In genomic region chr8:103813954-103814591, GRCm38 (mm10) we compare ENCODE assay signal across 10 mouse cellular contexts.
A peak's percentile ranks its signal among the peaks of the same experiment; 100 is the strongest.
DNase-seq lines count a peak whose midpoint lies in the region; ATAC-seq and TF ChIP-seq lines count a peak whose summit lies in the region.
"Had no signal": no experiment of that assay in that cellular context is flagged by ENCODE, and none has a peak within 500 bp of the region (broad histone marks: within the 10 kb centered on the region; RNA-seq: fewer than 3 reads in every experiment).

No protein-coding gene starts in this region.

- no peaks in the 10 kb centered on the region for H3K9me3 ChIP-seq in embryonic facial prominence, embryonic 11.5 days (replicated peaks; ENCODE audit: control insufficient read depth, low read length)
- no peaks in the 10 kb centered on the region for H3K9me3 ChIP-seq in forebrain, postnatal 0 days (ENCODE audit: low read length)
- H3K9me3 ChIP-seq in liver, embryonic 14.5 days (ENCODE audit: control insufficient read depth, low read length), result no peaks in the 10 kb centered on the region
- H3K9me3 ChIP-seq: midbrain, embryonic 13.5 days had no signal

- no peaks in the 10 kb centered on the region for H3K36me3 ChIP-seq in embryonic facial prominence, embryonic 11.5 days (replicated peaks; ENCODE audit: control insufficient read depth, insufficient read depth, low read depth, low read length)
- no peaks in the 10 kb centered on the region for H3K36me3 ChIP-seq in forebrain, postnatal 0 days (ENCODE audit: insufficient read depth)
- H3K36me3 ChIP-seq in liver, embryonic 14.5 days (replicated peaks; ENCODE audit: control insufficient read depth, insufficient read depth, low read depth), result no peaks in the 10 kb centered on the region
- H3K36me3 ChIP-seq: midbrain, embryonic 13.5 days had no signal

- DNase-seq in layer of hippocampus, adult 9-11 months, result peak; percentile 7
- DNase-seq in layer of hippocampus, adult 9-10 months (ENCODE audit: low spot score), result no peak
- DNase-seq in embryonic facial prominence, embryonic 11.5 days (ENCODE audit: low spot score), result peak; percentile 79
- DNase-seq in forebrain, postnatal 0 days, result peak; percentile 71
- DNase-seq in liver, embryonic 14.5 days (ENCODE audit: low read depth in 3 of 3, low spot score in 3 of 3), result peak in 2 of 3 experiments; percentile 1 to 3
- DNase-seq in adrenal gland, postnatal 25 days, result no peak
- no peak for DNase-seq in adrenal gland, postnatal 14 days
- DNase-seq in frontal cortex, postnatal 25 days (ENCODE audit: low spot score in 2 of 2), result no peak
- DNase-seq: thymus, adult 2 months had no signal

- no peak overlapping the region for H3K9ac ChIP-seq in embryonic facial prominence, embryonic 11.5 days (replicated peaks; ENCODE audit: low read length)
- H3K9ac ChIP-seq in forebrain, postnatal 0 days, result no peak overlapping the region
- H3K9ac ChIP-seq in liver, embryonic 14.5 days (replicated peaks), result no peak overlapping the region
- H3K9ac ChIP-seq: midbrain, embryonic 13.5 days had no signal

- no peak for TF ChIP-seq CTCF in forebrain, postnatal 0 days (IDR thresholded peaks at IDR 0.05; ENCODE audit: low read depth)
- TF ChIP-seq CTCF in liver, embryonic 14.5 days (IDR thresholded peaks at IDR 0.05; ENCODE audit: low read depth), result no peak

- WGBS in embryonic facial prominence, embryonic 11.5 days, result 30% methylated on average over 10 of the region's 10 CpGs
- 22% methylated on average over 10 of the region's 10 CpGs for WGBS in forebrain, postnatal 0 days
- WGBS in liver, embryonic 14.5 days (ENCODE audit: insufficient replicate concordance), result 43% methylated on average over 10 of the region's 10 CpGs

- no peak overlapping the region for H3K4me3 ChIP-seq in embryonic facial prominence, embryonic 11.5 days (ENCODE audit: low read depth, low read length)
- H3K4me3 ChIP-seq in forebrain, postnatal 0 days (ENCODE audit: low read depth, low read length), result no peak overlapping the region
- H3K4me3 ChIP-seq in liver, embryonic 14.5 days (ENCODE audit: insufficient read depth in 1 of 2, low read depth in 2 of 2, low read length in 2 of 2), result no peak overlapping the region
- H3K4me3 ChIP-seq: midbrain, embryonic 13.5 days had no signal

- peaks cover 3% of the 10 kb centered on the region for H3K4me1 ChIP-seq in embryonic facial prominence, embryonic 11.5 days (ENCODE audit: control insufficient read depth, insufficient read depth, low read length)
- H3K4me1 ChIP-seq in forebrain, postnatal 0 days (ENCODE audit: insufficient read depth), result peaks cover 8% of the 10 kb centered on the region; the same call in 1 of the 2 replicates
- peaks cover 0 to 16% of the 10 kb centered on the region in 2 experiments; a peak in 2 of 4 replicates for H3K4me1 ChIP-seq in liver, embryonic 14.5 days (replicated peaks; ENCODE audit: control insufficient read depth in 2 of 2, insufficient read depth in 2 of 2, low read length in 1 of 2)

- no peak for TF ChIP-seq EP300 in liver, embryonic 14.5 days (IDR thresholded peaks at IDR 0.05; ENCODE audit: low read depth)

- H3K4me2 ChIP-seq in embryonic facial prominence, embryonic 11.5 days (ENCODE audit: low read depth, low read length), result no peak overlapping the region
- H3K4me2 ChIP-seq in forebrain, postnatal 0 days (ENCODE audit: low read depth), result peak overlapping the region; percentile 13
- no peak overlapping the region; the same call in 1 of the 2 replicates for H3K4me2 ChIP-seq in liver, embryonic 14.5 days (ENCODE audit: low read depth)
- H3K4me2 ChIP-seq: midbrain, embryonic 13.5 days had no signal

- H3K27ac ChIP-seq in embryonic facial prominence, embryonic 11.5 days (replicated peaks; ENCODE audit: low read depth, low read length), result peak overlapping the region; percentile 77
- H3K27ac ChIP-seq in forebrain, postnatal 0 days (ENCODE audit: low read depth, low read length), result no peak overlapping the region
- no peak overlapping the region for H3K27ac ChIP-seq in liver, embryonic 14.5 days
- H3K27ac ChIP-seq: midbrain, embryonic 13.5 days had no signal

- ATAC-seq in embryonic facial prominence, embryonic 11.5 days (replicated peaks; ENCODE audit: insufficient number of reproducible peaks, low FRiP score, low TSS enrichment, low read depth), result peak; percentile 37; the same call in 1 of the 2 replicates
- peak; percentile 56; the same call in 1 of the 2 replicates for ATAC-seq in forebrain, postnatal 0 days
- ATAC-seq in liver, embryonic 14.5 days (ENCODE audit: insufficient read depth), result no peak
- ATAC-seq: midbrain, embryonic 13.5 days had no signal

- H3K27me3 ChIP-seq in embryonic facial prominence, embryonic 11.5 days (ENCODE audit: control insufficient read depth, insufficient read depth, low read length), result no peaks in the 10 kb centered on the region
- no peaks in the 10 kb centered on the region; the same call in 1 of the 2 replicates for H3K27me3 ChIP-seq in forebrain, postnatal 0 days (ENCODE audit: insufficient read depth, low read length)
- H3K27me3 ChIP-seq in liver, embryonic 14.5 days (ENCODE audit: control insufficient read depth, insufficient read depth, low read length), result no peaks in the 10 kb centered on the region
- H3K27me3 ChIP-seq: midbrain, embryonic 13.5 days had no signal

Comparison
In these comparisons a context has a peak if more than half of its experiments do, and no peak if none do; other contexts are left out.
1. DNase-seq: peak in layer of hippocampus, adult 9-11 months (single experiment), embryonic facial prominence, embryonic 11.5 days (single experiment), forebrain, postnatal 0 days (single experiment) and liver, embryonic 14.5 days (2 of 3); none in layer of hippocampus, adult 9-10 months (single experiment), adrenal gland, postnatal 25 days (single experiment), adrenal gland, postnatal 14 days (single experiment) and frontal cortex, postnatal 25 days (0 of 2).